Mouse (Mus musculus) R1 (cell line): ENCODE data around the gene Macf1.
"Not testable (repeated sequence)": the region's sequence is repeated elsewhere in the genome, so short reads cannot be mapped to it uniquely, and the experiment has no call there.

Experiments
- DNase-seq: peaks from one replicate; pipeline ENCODE4 v3.0.0-alpha.2; 2018; ENCODE audit warnings: low read depth, low spot score

The Macf1 gene

DNA sequence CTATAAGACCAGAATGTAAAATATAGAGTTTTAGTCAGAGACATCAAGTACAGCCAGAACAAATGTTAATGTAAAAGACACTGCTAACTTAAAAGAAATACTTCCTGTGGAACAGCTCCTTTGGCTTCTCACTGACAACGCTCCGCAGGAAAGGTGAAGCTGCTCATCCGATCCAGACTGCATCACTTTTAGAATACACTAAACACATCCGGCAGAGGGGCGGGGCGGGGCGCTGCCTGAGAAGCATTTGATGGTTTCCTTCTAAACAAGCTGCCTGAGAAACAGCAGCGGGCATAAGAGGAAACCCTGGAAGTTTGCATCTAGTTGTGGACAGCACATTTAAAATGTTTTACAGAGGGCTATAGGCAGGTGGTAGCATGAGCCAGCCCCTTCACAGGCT lies 328.2 kb downstream of the Macf1 start:
- DNase-seq, result peak; percentile 67

DNA sequence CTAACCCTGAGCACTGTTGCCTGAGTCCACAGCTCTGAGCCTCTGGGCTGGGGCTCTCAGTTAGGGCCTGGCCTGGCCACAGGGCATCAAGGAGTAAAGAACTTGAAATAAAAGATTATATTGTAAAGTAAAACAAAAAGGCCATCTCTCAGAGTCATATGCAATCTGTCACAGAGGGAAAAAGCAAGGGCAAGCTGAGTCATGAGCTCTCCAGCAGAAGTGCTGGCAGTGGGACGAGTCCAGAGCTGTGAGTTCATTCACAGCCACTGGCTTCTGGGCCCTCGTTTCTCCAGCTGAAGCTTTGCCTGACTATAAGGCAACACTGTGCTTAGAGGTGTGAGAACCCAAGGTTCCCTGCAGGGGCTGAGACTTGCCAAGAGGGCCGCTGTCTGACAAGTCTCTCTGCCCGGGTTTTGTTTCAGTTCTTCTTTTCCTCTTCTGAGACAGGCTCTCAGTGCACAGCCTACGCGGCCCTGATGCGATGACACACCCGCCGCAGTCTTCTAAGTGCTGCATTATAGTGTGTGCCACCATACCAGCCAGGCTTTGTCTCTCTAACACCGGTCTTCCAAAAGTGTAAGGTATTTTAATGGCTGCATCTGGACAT lies 330.8 kb downstream of the Macf1 start:
- no peak for DNase-seq

DNA sequence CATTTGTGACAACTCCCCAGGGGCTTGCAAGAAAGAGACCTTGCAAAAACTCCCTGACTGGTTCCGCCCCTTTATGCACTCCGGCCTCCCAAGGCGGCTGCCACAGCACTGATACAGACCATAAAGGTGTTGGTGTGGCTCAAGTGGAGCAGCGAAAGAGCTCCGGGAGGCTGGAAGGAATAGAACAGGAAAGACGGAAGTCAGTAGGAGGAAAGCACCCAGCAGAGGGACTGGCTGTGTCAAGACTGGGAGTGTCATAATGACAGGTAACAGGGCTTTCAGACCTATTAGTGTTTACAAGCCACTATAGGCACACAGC lies 340.7 kb downstream of the Macf1 start:
- DNase-seq, result peak; percentile 95

DNA sequence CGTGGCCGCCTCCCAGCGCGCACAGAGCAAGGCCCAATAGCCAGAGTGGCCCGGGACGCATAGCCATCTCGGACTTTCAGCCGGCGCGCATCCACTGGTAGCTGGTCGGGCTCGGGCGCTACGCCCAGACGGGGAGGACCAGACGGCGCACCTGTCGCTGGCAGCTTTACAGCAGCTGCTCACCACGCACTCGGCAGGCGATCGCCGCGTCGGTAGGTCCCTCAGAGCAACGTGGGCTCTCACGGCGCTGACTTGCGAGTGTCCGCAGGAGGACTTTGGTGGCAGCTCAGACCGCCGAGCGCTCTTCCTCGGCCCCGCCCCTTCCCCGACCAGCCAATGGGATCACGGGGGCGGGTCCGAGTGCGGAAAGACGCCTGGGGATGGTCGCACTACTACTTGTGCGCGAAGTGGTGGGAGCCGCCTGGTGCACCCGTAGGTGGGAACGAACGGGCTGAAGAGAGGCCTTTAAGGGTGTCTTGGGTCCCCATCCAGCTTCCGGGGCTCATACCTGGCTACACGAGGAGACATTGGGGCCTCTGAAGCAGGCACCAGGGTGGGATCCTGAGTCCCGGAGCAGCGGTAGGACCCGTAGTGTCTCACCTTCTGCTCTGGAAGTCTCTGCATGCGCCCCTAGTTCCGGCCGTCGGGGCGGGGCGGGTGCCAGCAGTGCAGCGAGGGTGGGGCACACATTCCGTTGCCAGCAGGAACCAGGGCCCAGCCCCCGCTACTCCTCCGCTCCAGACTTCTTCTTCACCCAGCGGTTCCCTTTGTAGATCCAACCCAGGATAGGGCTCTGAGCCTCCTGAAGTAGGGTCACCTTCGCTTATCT lies 341.3 kb downstream of the Macf1 start, which contains the start of gene Bmp8a:
TSS of gene Bmp8a (minus strand) at position 611 of the 829 bp plus-strand sequence.
- DNase-seq, result peak; percentile 93

DNA sequence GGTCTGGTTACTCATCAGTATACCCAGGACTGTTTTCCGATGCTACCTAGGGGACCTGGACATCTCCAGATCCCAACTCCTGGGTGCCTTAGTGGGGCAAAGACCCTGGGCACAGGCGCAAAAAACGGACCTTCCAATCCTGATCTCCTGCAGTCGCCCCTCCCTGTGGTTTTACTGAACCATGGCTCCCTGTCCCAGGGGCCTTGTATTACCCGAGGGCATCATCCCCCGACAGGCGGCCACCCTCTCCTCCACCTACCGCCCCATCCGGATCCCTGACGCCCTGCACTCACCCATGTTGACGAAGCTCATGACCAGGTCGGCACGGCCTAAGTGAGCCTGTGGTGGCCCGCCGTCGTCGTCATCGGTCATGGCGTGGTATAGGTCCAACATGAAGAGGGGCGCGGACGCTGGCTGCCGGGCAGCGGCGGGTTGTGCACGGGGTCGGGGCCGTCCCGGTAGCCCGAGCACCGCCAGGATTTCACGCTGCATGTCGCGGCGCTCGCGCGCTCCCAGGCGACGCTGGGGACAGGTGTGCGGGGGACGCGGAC lies 342.0 kb downstream of the Macf1 start:
- peak; percentile 38 for DNase-seq

DNA sequence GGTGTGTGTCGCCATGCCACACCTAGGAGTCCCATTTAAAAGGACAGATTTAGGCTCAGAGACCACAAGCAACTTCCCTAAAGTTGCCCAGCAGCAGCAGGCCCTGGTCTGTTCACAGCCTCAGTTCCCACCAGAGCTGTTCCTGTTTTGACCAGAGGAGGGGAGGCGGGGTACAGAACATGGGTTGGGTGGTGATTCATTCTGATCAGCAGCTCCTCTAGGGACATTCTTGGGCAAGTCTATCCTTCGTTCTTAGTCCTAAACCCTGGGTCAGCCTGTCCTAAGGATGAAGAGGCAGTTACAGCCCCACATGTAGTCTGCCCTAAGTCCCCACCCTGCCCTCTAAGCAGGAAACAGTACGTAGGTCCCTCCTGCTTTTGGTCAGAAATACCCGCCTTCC lies 343.9 kb downstream of the Macf1 start:
- DNase-seq, result peak; percentile 49

DNA sequence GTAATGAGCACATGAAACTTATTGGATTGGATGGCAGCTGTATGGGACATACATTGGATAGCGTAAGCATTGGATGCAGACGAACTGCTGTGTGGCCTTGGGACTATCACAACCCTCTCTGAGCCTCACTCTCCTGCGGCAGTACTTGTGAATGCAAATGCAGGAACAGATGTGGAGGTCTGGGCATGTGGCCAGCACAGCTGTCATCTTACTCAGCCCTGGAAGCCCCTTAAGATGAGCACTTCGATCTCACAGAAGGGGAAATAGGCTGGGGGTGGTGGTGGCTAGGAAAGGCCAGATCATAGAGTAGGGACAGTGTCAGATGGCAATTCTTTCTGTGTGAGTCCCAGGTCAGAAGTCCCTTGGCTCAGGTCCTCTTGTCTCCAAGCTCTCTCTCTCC lies 346.5 kb downstream of the Macf1 start:
- DNase-seq, result no peak

DNA sequence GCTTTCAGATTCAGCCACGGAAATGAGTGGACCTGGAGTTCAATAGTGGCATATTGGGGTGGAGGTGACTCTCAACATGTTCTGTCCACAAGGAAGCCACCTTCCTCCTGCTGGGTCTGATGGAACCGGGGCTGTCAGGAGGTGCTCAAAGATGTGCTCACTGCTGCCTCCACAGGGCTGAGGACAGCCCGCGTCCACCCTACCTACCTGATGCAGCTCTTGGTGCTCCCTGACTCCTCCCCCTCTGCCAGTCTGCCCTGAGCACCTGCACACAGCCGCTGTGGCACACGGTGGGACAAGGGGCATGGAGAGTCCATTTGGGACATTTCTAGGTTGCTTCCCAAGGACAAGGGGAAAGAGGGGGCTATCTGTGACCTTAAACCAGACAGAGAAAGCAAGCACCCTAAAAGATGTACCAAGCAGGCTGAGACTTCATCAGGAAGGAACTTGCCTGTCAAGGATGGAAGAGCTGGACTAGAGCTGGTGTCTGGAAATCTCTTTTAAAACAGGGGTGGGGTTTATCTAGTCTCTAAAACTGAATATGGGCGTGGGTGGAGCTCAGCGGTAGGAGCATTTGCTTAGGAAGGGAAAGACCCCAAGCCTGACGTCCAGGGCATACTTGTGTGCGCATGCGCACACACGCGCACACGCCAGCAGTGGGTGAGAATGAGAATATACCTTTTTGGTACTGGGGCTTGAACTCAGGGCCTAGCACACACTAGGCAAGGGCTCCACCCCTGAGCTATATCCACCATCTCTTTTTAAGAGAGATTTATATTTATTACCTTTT lies 348.2 kb downstream of the Macf1 start:
- peak; percentile 46 for DNase-seq

DNA sequence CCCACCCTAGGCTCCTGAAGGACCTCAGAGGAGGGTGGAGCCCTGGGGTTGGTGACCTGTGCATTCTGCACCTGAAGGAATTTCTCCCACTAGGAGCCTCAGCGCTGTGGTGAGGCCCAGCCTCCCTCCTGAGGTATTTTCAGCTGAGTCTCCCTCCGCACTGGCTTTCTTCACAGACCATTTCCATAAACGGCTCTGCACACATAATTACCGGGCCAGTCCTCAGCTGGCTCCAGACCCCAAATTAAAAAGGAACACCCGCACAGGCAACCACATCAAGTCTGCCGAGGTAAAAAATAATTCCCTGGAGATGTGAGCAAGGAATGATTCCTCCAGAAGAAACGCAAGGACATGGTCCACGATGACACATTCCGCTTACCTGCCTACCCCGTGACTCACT lies 348.9 kb downstream of the Macf1 start:
- DNase-seq, result not testable (repeated sequence)

DNA sequence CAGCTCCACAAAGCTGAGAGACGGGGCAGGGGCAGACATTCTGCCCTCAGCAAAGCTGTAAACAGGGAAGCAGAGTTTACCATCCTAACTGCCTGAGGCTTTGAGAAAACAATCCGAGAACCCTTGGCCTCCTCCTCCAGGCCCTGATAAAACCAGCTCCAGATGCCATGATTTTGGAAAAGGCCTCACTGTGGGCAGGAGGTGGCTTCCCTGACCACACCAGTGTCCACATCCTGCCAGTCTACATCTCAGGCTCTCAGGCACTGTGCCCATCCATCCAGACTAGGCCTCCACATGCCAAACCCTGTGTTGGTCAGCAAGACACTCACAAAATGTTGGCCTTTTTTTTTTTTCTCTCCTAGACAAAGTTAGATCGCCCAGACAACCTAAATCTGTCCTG lies 350.0 kb downstream of the Macf1 start:
- no peak for DNase-seq

DNA sequence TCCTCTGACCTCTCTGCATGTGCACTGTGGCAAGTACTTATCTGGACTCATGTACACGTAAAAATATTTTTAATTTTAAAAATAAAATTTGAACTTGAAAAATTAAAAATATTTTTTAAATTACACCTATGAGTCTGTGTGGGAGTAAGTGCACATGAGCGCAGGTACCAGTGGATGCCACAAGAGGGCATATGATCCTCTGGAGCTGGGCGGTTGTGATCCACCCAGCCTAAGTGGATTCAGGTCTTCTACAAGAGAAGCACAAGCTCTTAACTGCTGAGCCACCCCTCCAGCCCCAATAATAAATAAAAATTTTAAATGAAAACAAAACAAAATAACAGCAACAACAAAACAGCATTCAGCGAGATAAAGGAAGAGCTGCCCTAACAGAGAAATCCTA lies 351.0 kb downstream of the Macf1 start:
- peak; percentile 62 for DNase-seq

DNA sequence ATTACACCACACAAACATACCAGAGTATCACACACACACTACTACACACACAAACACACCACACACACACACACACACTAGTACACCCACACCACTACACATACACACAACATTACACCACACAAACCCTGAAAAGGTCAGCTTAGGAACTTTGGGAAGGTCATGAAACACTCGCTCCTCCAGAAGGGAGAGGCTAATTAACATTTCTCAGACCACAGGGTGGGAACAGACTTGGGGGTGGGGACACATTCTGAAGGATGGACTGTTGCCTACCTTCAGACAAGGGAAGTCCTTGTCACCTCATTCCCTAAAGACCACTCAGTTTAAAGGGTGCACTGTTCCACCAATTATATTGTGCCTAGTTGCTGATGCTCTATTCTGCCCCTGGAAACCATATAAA lies 352.2 kb downstream of the Macf1 start:
- DNase-seq, result peak; percentile 81

DNA sequence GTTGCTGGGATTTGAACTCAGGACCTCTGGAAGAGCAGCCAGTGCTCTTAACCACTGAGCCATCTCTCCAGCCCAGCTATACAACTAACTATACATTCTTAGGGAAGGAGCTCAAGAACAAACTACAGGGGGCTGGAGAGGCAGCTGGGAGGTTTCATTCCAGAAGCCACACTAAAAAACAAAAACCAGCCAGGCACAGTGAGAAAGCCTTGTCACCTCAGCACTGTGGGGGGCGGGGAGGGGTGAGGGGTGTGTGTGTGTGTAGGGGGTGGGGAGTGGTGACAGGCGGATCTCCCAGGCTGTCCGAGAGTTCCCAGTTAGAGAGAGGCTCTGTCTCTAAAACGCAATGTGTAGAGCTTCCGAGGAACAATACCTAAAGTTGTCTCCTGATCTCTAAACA lies 352.8 kb downstream of the Macf1 start:
- peak; percentile 92 for DNase-seq

DNA sequence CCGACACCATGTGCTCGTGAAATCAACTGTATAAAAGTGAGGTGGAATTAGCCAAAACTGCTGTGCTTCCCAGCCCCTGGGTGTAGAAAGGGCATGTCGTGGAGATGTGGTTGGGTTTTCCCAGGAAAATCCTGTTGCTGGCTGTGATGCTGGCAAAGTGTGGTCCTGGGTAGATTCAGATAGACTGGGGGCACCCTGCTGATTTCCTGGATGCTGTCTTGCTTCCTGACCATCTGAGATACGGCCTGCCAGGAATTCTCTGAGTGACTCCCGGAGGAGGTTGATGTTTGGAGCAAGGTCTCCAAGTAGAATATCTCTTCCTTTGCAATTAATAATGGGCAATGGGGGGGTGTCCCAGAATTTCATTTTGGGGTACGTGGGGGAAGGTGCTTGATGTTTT lies 355.2 kb downstream of the Macf1 start:
- DNase-seq, result no peak

DNA sequence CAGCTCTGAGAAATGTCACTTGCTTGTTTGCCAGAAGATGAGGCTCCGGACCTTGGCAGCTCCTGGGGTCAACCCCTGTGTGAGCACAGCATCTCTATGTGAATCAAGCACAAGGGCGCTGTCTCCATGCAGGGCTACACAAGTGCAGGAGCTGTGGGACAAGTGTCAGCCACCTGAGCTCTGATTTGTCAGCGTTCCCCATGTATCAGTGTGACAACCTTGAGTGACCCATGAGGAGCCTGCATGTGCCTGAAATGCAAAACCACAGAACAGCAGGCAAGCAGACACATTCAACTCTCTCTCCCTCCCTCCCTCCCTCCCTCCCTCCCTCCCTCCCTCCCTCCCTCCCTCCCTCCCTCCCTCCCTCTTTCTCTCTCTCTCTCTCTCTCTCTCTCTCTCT lies 356.5 kb downstream of the Macf1 start:
- DNase-seq, result no peak

DNA sequence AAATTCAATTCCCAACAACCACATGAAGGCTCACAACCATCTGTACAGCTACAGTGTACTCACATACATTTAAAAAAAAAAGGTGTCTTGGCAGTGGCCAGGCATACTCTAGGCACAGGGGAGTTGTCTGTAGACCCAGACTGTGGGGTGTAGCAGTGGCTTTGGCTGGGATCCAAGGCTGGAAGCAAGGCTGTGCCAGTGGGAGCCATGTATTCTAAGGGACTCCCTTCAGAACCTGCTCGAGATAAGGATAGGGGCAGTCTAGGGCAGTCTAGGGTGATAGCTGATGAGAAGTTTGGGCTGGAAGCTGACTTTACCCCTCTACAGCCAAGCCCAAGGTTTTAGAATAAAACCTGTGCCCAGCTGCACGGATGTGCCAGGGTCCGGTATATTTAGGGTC lies 358.1 kb downstream of the Macf1 start:
- no peak for DNase-seq

DNA sequence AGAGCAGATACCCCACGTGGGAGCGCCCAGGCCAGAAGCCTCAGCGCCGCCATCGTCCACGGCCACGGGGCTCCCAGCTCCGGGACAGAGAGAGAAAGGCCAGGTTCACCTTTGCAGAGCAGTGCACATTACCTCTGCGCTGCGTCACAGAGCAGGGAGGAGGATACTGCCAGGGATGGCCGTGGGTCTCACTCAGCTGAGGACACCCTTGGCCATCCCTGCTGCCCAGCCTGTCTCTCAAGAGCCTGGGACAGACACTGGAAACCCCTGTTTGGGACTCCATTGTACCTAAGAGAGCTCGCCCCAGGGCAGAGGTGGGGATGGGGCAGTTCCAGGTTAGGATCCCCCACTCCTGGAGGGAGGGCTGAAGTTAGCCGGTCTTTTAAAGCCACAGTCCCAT lies 360.6 kb downstream of the Macf1 start, which contains the start of gene Oxct2a:
TSS of gene Oxct2a (minus strand) at position 101 of the 400 bp plus-strand sequence.
- DNase-seq, result no peak

DNA sequence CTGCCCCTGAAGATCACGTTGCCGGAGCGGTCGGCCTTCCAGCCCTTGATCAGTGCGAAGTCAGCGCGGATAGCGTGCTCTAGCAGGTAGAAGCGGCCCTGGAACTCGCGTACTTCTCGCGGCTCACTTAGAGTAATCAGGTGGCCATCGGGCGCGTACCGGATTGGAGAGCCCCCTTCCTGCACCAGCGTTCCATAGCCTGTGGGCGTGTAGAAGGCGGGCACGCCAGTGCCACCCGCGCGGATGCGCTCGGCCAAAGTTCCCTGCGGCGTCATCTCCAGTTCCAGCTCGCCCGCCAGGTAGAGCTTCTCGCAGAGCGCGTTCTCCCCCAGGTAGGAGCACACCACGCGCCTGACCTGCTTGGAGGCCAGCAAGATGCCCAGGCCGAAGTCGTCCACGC lies 361.2 kb downstream of the Macf1 start:
- not testable (repeated sequence) for DNase-seq

DNA sequence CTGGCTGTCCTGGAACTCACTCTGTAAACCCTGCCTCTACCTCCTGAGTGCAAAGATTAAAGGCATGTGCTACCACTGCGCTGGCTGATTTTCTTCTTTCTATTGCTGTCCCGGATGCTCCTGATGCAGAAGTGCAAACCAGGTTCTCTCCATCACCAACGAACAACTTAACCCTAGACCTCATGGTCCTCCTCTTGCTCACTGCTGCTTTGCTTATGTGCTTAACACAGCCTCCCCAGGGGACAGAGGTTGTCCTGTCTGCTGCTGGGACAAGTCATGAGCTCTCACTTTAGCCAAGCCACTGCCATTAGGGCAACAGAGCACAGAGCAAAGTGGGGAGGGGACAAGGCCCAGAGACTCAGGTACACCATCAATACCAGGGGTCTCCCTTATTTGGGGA lies 369.7 kb downstream of the Macf1 start:
- DNase-seq, result no peak

DNA sequence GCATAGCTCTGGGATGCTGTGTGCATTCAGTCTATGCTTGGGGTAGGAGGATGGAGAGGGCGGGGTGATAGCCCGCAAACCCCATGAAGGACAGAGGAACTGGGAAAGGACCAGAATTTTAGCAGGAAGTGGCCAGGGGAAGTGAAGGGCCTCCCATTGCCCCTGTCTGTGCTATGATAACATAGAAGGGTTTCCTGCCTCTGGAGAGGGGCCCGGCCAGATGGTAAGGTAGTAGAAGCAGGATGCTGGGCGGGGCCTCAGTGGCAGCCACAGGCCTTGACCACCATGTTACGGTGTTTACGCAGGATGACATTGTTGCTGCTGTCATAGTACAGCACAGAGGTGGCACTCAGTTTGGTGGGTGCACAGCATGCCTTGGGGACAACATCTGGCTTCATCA lies 371.1 kb downstream of the Macf1 start:
- DNase-seq, result no peak

DNA sequence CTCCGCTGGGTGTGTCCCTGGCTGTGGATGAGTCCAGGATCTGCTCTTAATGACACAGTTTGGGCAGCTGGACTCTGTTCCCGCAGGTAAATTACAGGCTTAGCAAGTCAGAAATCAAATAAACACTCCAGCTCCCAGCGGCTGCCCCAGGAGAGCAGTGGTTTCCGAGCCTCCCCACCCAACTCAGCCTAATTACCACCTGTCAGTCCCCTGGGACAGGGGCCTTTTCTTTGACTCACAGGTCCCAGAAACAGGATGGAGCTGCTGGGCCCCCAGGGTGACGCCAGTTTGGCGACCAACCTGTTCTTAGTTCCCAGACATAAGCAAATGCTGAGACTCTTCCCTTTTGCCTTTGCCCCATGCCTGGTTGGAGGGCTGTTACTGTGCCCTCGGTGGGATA lies 372.3 kb downstream of the Macf1 start:
- DNase-seq, result no peak

DNA sequence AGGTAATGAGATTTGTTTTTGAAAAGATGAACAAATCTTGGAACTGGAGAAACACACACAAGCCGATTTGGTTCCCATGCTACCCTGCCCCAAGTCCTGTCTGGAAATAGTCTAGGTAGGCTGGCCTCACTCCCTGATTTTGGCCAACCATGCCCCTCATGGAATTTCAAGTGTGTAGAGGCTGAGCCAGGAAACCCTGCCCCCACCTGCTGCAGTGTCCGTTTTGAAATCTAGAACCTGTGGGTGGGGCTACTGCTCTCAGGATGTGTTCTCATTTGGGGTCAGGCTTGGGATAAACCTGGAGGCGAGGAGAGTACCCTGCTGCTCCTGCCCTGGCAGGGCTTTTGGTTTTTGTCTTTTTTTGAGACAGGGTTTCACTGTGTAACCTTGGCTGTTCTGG lies 375.9 kb downstream of the Macf1 start:
- peak; percentile 63 for DNase-seq
